Mouse (Mus musculus) CD8-positive naive resting alpha-beta T cell, adult 2 months (primary cell): ENCODE measurements at regions not wholly inside any gene's neighbourhood (a gene's known extent, or its start where the extent isn't known, plus 50 kb on each side); places are given as distances from the start of the nearest gene placed in this dataset.
"Not testable (repeated sequence)": the region's sequence is repeated elsewhere in the genome, so short reads cannot be mapped to it uniquely, and the experiment has no call there.

Experiments used
- DNase-seq, 2 experiments: peaks; one replicate each; pipeline ENCODE4 v3.0.0; 2022; ENCODE audit warnings: low read depth in 2 of 2, low spot score in 2 of 2

DNA sequence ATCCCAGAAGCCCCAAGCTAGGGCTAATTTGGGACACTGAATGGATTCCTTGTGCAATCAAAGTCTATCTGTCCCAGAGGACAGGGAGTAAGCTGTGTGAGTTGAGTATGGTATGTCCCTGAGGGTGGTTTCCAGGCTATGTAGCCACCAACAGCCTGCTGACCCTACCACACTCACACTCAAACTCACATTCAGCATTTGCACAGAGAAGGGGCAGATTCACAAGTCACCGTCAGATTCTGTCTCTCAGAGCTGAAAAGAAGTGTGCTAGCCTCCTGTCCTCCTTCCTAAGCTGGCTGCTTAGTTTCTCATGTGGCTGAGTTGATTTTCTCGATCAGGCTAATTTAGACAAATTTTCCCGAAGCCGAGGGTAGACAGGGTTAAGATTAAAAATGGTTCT is 248.8 kb downstream of the Enc1 start:
- DNase-seq = no peak

GRCm38 (mm10) chr13:97489029-97489428 is 248.1 kb downstream of the Enc1 start:
- no peak for DNase-seq

DNA sequence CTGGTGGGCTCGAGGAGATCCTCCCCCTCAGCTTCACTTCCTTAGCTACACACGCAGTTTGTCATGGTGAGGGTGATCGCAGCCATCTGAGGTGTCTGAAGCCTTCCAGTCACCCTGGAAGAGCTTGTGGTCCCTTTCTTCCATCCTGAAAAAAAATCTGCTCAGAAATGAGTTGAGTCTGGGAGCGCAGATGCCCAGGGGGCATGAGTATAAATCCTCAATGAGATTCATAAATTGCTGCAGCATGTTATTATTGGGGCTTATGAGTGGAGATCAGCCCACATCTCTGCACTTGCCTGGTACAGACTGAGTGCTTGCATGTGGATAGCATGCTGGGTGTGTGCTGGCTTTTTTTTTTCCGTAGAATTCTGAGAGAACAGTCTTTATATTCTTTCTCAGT is 247.6 kb downstream of the Enc1 start:
- DNase-seq = no peak

DNA sequence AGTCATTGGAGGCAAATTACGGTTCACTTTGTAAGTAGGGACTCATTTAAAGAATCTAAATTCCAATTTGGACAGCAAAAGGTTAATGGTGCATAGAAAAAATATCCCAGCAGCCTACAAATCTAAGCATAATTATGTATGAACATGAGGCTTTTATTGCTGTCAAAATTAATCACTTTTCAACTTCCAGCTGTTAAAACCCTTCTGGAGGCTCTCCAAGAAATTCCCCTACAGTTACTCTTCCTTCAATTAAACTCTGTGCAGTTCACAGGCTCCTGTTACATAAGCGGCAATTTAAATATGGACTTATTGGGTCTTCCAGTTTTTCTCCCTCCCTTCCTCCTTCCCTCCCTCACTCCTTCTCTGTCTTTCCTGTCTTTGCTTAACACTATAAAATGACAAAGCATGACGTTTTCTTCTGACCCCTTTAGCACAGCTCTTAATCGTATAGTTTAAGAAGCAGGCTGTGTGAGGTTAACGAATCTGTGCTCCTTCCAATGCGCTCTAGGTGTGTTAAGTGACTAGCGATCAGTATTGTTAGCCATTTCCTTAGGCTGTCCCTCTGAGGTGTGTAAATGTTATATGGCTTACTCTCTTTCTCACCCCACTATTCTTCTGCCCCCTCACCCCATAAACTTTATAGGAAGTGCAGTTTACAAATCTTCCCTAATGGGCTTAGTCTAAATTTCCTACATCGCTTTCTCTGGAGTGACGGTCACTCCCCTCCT is 247.0 kb downstream of the Enc1 start:
- DNase-seq = no peak

- no peak for DNase-seq
Observed at GRCm38 (mm10) chr13:97486490-97486889, 245.6 kb downstream of the Enc1 start.

DNA sequence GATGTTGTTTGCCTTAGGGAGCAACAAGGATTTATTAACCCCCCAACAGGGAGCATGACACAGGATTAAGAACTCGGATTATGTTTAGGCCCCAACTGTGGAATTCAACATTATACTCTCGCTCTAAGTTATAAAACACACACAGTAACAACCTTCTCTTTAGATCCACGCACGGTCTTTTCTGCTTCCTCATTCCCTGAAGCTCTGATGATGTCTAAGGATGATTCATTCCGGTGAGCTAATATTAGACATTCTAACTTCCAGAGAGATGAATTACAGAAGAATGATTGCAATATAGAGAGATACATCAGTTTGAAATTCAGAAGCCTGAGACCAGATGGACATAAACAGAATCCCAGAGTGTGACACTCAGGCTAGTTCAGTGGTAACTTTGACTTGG is 245.0 kb downstream of the Enc1 start:
- DNase-seq = no peak

DNA sequence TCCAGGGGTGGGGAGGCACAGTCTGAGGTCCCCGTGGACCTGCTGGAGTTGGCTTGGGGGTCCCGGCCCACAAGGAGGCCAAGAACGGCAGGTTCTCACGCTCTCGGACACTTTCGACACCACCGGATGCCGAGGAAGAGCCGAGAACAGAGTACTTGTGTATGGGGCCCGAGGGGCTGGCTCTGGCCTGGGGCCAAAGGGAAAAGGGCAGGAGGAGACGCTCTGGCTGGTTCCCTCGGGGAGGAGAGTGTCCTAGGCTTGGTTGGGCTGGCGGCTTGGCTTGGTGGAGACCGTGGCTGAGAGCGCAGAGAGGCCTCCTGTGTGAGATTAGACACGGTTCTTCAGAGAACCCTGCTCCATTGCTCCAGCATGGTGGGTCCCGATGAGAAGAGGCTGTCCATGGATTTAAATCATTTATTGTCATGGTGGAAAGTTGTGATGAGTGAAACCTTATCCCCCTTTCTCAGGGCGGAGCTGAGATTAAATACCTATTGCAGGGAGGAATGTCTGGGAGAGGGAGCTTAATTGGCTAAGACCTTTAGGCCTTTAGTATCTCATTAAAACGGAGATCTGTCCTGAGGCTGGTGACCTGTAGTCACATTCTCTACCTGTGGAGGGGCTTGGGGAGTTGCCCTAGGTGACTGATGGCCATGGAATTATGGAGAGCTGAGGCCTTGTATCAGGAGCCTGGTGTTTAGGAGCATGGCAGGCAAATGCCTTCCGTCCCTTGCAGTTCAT is 244.1 kb downstream of the Enc1 start:
- DNase-seq = no peak

DNA sequence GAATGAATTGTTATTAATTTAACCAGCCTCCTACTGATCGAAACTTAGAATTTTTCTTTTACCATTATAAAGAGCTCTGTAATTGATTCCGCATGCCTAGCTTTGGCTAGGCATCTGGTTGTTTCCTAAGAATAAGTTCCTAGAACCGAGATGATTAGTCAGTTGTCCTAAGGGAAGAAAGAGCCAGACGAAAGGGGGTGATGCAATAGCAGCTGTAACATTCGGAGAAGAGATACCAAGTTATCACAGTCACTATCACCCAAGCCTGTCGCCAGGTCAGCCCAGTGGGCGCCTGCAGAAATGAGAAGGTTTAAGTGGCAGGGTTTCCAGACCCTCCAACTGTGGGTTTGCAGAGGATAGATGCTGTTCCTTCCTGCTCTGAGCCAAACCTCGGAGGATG is 242.8 kb downstream of the Enc1 start:
- DNase-seq = no peak

GRCm38 (mm10) chr13:97482439-97482946 is 241.6 kb downstream of the Enc1 start:
- DNase-seq = no peak

- no peak for DNase-seq
Observed at GRCm38 (mm10) chr13:97481259-97481658, 240.4 kb downstream of the Enc1 start.

DNA sequence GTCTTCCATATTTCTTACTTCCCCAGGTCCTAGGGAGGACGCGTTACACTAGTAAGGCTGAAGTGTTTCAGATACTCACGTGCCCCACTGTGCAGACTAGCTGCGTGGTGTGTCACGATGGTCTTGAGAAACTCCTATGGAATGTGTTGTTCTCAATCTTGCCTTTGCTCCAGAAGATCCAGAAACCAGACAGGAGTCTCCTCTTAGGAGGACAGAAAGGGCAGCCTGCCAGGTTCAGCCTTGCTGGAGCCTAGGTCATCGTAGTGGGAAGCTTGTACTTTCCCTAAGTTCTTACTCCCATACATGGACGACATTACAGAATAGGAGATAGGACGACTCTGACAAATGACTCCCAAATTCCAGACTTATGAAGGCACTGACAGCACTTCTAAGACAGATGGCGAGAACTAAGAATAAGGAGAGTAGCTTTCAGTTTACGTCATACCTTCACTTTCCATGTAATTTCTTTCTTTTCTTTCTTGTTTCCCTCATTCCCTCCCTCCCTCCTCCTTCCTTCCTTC is 238.2 kb downstream of the Enc1 start:
- DNase-seq = no peak

- no peak for DNase-seq
Observed at GRCm38 (mm10) chr13:97473971-97474365, 233.1 kb downstream of the Enc1 start.

DNA sequence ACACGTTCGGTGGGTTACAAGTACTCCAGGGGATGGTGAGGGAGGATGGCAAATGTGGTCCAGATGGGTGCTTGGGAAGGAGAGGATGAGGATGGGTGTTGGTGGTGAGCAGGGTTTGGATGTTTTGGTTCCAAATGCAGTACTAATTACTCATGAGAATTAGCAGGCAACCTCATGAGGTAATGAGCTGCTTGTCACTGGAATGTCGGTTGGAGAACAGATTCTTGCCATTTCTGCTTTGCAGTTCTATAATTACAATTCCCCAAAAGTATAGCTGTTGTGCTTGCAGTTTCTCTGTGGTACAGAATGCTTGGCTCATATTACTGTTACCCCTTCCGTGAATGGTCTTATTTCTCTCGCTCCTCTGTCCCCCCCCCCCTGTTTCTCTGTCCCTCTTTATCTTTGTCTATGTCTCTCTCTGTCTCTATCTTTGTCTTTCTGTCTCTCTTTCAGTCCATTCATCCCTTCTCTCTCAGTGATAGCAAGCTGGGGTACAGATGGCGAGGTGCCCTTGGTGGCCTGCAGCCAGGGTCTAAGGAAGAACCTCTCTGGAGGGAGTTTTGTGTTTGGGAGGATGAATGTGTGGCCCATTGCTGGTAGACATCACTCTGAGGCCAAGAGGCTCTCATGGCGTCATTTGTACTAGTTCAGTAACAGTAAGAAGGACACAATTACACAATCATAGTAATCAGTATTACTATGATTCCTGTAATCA is 232.5 kb downstream of the Enc1 start:
- DNase-seq = no peak

GRCm38 (mm10) chr13:97469999-97470398 is 229.1 kb downstream of the Enc1 start:
- DNase-seq = no peak

GRCm38 (mm10) chr13:97468874-97469593 is 228.1 kb downstream of the Enc1 start:
- no peak for DNase-seq

- DNase-seq = not testable (repeated sequence)
Observed at GRCm38 (mm10) chr13:97466585-97466984, 225.7 kb downstream of the Enc1 start.

DNA sequence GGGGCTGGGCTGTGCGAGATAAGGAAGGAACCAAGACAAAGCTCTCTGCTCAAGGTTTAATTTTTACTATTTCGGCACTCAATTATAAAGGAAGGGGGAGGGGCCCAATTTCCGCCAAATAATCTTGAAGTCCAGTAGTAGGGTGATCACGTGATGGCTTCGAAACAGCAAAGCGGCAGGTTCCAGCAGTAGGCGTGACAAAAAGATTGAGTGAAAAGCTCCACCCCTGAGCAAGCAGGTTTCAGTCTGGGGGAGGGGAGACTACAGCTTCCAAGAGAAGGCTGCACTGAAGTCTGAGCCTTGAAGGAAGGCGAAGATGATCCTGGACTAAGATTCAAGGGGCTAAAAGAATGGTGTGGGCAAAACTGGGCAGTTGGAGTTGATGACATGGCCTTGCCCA is 222.9 kb downstream of the Enc1 start:
- no peak for DNase-seq

GRCm38 (mm10) chr13:97462884-97463235 is 222.0 kb downstream of the Enc1 start:
- no peak for DNase-seq

GRCm38 (mm10) chr13:97462110-97462883 is 221.4 kb downstream of the Enc1 start:
- no peak for DNase-seq

GRCm38 (mm10) chr13:97461207-97461606 is 220.3 kb downstream of the Enc1 start:
- DNase-seq = no peak
